Mouse (Mus musculus) C2C12 (cell line): ENCODE results near the gene Spindoc.

Experiments used
- CTCF ChIP-seq: IDR thresholded peaks from one replicate; pipeline ENCODE4 v1.5.1; 2011; ENCODE audit not compliant: control insufficient read depth, insufficient read depth, insufficient read length
- FOSL1 ChIP-seq: IDR thresholded peaks from one replicate; pipeline ENCODE4 v1.8.0; 2011; ENCODE audit warnings: mild to moderate bottlenecking, low read length; ENCODE audit not compliant: poor library complexity, insufficient read depth, severe bottlenecking
- MYOG ChIP-seq: IDR thresholded peaks from one replicate; pipeline ENCODE4 v1.6.1; 2011; ENCODE audit not compliant: control insufficient read depth, insufficient read length; ENCODE audit errors: extremely low read depth

GRCm38 (mm10) chr19:7381906-7382247, 917 bp downstream of the Spindoc start:
- TF ChIP-seq CTCF (no peak), FOSL1 (no peak), MYOG (no peak)
